Mouse (Mus musculus) E14TG2a.4 (cell line): ENCODE measurements around the gene Ms4a8a.

ENCODE experiments used
- CTCF ChIP-seq: conservative IDR thresholded peaks from 2 replicates; pipeline ENCODE4 v1.5.1; 2014; ENCODE audit warnings: low read length
- NANOG ChIP-seq: IDR thresholded peaks from 2 replicates; pipeline ENCODE4 v1.6.1; 2014; ENCODE audit warnings: borderline replicate concordance, low read length, mixed read lengths

- TF ChIP-seq CTCF (no peak), NANOG (no peak)
Observed at GRCm38 (mm10) chr19:11107746-11108145, 26.8 kb upstream of the Ms4a8a start.
